Mouse (Mus musculus) adrenal gland, adult 8-10 months (tissue): ENCODE data around the gene Lin7c. TPM values are rescaled to one million over a fixed set of nuclear protein-coding genes. Genes with fewer than 3 reads are reported as not detected.
"Not testable (repeated sequence)": the region's sequence is repeated elsewhere in the genome, so short reads cannot be mapped to it uniquely, and the experiment has no call there.

Experiments used
- DNase-seq: peaks from one replicate; pipeline ENCODE4 v3.0.0; 2022
- total RNA-seq, 4 experiments: library from RNA; stranded (reverse); gene quantifications; 2 replicates each; pipeline ENCODE4 v1.2.4; 2022

The Lin7c gene
- total RNA-seq: 100 to 1,000 TPM in 2 of 4 experiments, 10 to 100 TPM in 2; 87.9 to 104 (median 97.9) TPM

DNA sequence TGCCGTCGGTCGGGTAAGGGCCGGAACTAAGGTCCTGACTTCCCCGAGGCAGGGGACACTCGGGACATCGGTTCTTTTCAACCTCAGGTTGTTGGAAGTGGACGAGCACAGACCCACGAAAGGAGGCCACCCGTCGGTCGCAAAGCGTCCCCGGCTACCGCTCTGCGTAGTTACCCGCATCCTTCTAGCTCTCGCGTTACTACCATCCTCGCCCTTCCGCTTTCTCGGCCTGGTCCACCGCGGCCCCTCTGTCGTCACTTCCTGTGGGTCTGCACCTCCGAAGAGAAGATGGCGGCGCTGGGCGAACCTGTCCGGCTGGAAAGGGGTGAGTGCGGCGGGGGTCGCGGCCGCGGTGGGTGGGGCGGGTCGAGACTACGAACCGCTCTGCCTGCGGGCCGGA lies at the start of gene Lin7c:
Lin7c (plus strand) TSS at position 257 of the 400 bp plus-strand sequence.
- DNase-seq: peak; percentile 93

DNA sequence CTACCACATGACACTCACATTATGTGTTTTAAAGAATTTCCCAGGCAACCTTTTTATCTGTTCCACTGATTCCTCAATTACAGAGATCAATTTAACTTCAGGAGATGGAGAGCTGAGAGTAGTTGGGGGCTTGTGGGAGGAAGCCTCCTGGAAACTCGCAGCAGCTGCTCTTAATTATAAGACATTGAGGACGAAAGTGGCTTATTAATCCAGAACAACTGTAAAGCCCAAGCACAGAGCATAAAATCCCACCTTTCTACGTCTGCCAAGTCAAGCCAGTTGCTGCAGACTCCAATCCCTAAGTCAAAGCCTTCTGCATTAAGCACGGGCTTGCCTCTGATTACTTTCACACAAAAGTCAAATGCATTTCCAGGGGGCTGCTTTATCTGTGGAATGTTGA lies 44.3 kb upstream of the Lin7c start:
- no peak for DNase-seq

GRCm38 (mm10) chr2:109848305-109848704 lies 42.3 kb upstream of the Lin7c start:
- DNase-seq: no peak

- DNase-seq: no peak
Observed at GRCm38 (mm10) chr2:109848715-109849114, 41.9 kb upstream of the Lin7c start.

- no peak for DNase-seq
Observed at GRCm38 (mm10) chr2:109855601-109856000, 35.1 kb upstream of the Lin7c start.

- no peak for DNase-seq
Observed at GRCm38 (mm10) chr2:109859671-109860070, 31.0 kb upstream of the Lin7c start.

DNA sequence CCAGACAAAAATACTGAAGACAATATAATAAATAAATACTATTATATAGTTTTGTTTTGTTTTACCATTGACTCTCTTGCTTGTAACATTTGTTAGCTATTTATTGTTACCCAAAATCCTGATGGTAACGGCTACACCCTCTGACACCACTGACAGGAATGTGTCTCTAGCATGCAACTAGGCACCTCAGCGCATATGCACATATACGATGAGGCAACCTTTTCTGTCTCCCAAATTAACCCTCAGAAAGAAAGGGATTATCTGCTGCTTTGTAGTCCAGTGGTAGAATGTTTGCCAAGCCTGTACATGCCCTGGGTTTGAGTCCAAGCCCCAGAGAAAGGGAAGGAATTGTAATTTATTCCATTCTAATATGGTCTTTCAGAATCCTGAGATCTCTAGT lies 29.8 kb upstream of the Lin7c start:
- no peak for DNase-seq

GRCm38 (mm10) chr2:109879429-109879828 lies 11.2 kb upstream of the Lin7c start:
- not testable (repeated sequence) for DNase-seq

GRCm38 (mm10) chr2:109881111-109881510 lies 9.5 kb upstream of the Lin7c start:
- DNase-seq: no peak

DNA sequence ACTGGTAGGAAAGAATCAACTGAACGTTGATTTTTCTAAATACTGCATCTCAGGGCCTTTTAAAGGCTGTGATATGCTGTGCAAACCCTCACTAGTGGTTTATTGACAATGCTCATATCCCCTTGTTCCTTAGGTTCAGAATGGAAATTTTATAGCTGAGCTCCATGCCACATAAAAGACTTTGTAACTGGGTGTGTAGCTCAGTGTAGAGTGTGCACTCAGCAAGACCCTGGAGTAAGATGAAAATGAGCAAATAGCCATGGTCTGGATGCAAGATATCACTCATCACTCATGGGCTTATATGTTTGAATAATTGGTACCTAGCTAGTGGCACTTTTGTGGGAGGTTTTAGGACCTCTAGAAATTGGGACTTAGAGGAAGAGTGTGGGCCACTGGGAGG lies 9.0 kb upstream of the Lin7c start:
- no peak for DNase-seq

- DNase-seq: no peak
Observed at GRCm38 (mm10) chr2:109884106-109884505, 6.5 kb upstream of the Lin7c start.

GRCm38 (mm10) chr2:109884507-109884906 lies 6.1 kb upstream of the Lin7c start:
- no peak for DNase-seq

DNA sequence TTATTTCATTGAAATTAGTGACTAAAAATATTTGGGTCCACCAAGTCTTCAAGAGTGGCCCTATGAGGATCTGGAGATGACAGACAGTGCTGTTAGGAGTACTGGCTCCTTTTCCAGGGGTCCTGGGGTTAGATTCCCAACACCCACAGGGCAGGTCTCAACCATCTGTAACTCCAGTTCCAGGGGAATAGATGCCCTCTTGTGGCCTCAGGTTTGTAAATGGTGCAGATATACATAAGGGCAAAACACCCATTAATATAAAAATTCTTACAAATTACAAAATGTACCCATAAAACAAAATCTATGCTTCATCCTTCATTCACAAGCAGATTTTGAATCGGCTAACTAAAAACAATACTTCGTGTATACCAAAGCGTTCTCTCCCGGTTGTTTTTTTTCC lies 585 bp upstream of the Lin7c start:
- DNase-seq: no peak

DNA sequence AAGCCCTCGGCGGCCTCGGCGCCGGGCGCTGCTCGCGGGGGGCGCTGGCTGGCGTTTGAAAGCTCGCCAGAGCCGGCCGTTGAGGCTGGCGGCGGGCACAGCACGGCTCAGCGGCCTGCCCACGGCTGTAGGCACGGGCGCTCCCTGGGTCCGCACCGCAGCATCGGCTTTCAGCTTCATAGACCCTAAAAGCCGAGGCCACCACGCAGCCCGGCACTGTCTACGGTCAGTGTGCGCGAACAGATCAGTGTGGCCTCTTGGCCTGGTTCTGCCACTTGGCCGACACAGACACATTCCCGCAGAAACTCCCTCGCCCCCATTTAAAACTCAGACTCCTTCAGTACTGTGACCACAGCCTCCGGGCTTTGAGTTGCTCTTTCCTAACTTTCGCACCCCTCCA lies 378 bp downstream of the Lin7c start:
- peak; percentile 28 for DNase-seq

GRCm38 (mm10) chr2:109891471-109891870 lies 818 bp downstream of the Lin7c start:
- no peak for DNase-seq

- no peak for DNase-seq
Observed at GRCm38 (mm10) chr2:109896311-109896710, 5.7 kb downstream of the Lin7c start.

GRCm38 (mm10) chr2:109902869-109903268 lies 12.2 kb downstream of the Lin7c start:
- DNase-seq: no peak

DNA sequence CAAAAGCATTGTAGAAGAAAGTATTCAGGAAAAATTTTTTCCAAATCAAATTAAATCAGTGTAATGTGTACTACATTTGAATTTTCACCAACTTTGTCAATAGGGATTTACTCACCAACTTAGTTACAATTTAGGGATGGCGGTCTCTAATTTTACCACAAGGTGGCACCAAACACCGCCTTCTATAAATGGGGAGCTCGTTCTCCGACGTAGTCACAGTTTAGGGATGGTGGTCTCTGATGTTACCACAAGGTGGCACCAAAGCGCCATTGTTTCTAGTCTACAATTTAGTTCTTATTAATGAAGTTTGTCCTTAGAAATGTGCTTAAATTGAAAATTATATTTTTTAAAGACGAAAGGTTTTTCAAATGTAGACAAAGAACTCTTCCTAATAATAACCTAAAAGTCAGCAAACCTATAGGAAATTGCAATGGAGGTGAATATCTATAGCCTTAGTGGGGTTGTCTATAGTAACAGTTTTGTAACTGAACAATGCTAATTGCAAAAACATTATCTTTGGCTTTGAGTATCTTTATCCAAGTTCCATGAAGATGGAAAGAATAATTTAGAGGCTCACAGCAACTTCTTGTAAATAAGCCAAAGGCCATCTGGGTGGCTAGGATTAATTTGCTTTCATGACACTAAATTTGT lies 13.6 kb downstream of the Lin7c start:
- peak; percentile 79 for DNase-seq

DNA sequence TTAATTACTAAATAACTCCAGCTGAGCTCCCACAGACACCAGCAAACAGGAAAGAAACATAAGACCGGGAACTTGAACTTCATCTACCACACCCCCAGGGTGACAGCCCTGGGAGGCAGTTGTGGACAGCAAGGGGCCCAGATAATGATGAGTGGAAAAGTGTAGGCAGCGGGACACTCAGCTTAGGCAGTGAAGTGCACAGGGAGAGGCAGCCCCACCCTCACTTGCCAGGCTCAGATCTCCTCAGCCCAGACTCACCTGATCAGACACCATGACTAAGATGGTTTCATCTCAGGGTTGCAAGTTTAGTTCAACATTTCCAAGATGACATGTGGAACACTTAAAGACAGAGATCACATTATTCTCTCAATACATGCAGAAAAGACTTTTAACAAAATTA lies 18.5 kb downstream of the Lin7c start:
- DNase-seq: no peak

DNA sequence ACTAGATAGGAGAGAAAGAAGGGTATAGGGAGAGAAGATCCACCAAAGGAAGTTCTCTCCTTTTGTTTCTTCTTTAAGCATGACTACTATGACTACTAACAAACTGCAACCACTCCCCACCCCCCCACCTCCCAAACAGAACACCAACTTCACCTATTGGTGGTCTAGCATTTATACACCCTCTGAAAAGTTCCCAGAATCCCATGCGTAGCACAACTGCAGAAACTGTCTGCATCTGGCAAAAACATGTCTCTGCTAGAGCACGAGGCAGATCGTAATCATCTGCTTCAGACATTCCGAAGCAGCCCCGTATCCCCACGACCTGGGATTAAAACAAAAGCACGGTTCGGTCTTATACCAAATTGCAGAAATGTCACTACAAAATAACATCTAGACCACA lies 21.6 kb downstream of the Lin7c start:
- DNase-seq: no peak

GRCm38 (mm10) chr2:109912766-109913165 lies 22.1 kb downstream of the Lin7c start:
- no peak for DNase-seq

DNA sequence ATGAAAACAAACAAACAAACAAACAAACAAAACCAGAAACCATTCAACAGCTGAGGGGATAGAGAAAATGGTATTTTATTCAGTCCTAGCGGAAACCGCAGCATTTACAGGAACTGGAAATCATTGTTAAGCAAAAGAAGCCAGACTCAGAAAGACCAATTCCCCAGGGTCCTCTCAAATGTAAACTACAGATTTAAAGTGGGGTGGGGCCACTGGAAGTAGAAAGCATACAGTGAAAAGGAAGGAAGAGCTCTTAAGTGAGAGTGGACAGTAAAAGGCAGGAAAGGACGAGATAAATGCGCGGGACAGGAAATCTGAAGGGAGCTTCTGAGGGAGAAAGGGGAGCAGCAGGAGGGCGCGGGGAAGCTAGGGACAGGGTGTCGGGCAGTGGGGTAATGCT lies 22.6 kb downstream of the Lin7c start:
- no peak for DNase-seq

DNA sequence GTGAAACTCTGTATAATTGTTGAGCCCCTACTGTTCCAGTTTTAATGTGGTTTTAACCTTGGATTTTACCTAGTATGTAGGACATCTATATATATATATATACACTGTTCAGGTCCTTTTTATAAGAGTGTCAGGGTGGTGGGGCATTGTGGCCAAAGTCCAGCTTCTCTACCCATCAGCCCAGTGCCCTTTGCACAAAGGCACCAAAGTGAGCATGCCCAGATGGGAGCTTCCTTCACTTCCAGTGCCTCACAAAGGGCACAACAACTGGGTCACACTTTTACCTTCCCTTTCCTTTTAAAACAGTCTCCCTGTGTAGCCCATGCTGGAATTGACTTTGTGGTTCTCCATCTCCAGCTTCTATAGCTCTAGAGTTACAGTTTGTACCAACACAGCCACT lies 23.9 kb downstream of the Lin7c start:
- DNase-seq: no peak

GRCm38 (mm10) chr2:109916782-109917495 lies 26.3 kb downstream of the Lin7c start:
- no peak for DNase-seq
